Mouse (Mus musculus) intestine, embryonic 15.5 days (tissue): ENCODE measurements around the gene Ak6. TPM values are rescaled to one million over a fixed set of nuclear protein-coding genes. Genes with fewer than 3 reads are reported as not detected.

ENCODE experiments used
- ATAC-seq: fragments of 200-750 bp; cut with Nextera tagmentation; 2 replicates; pipeline ENCODE4 v1.8.0; 2017; ENCODE audit warnings: moderate TSS enrichment, moderate library complexity
- H3K27ac ChIP-seq: fragments of 300-500 bp; sonication (generic); 2 replicates; pipeline ENCODE4 v1.5.1; 2015; ENCODE audit warnings: mild to moderate bottlenecking, inconsistent platforms
- H3K27me3 ChIP-seq: fragments of 300-500 bp; sonication (generic); replicated peaks from 2 replicates; pipeline ENCODE4 v1.6.1; 2015; ENCODE audit warnings: inconsistent platforms
- H3K36me3 ChIP-seq: fragments of 300-500 bp; sonication (generic); 2 replicates; pipeline ENCODE4 v1.6.1; 2015; ENCODE audit warnings: inconsistent platforms
- H3K4me1 ChIP-seq: fragments of 300-500 bp; sonication (generic); replicated peaks from 2 replicates; pipeline ENCODE4 v1.6.1; 2015; ENCODE audit warnings: inconsistent platforms
- H3K4me2 ChIP-seq: fragments of 300-500 bp; sonication (generic); replicated peaks from 2 replicates; pipeline ENCODE4 v1.6.1; 2015; ENCODE audit warnings: mild to moderate bottlenecking, inconsistent platforms
- H3K4me3 ChIP-seq: fragments of 300-500 bp; sonication (generic); replicated peaks from 2 replicates; pipeline ENCODE4 v1.5.1; 2015; ENCODE audit warnings: inconsistent platforms
- H3K9ac ChIP-seq: fragments of 300-500 bp; sonication (generic); 2 replicates; pipeline ENCODE4 v1.6.1; 2015; ENCODE audit warnings: inconsistent platforms
- H3K9me3 ChIP-seq: fragments of 300-500 bp; sonication (generic); 2 replicates; pipeline ENCODE4 v1.6.1; 2016; ENCODE audit warnings: inconsistent platforms
- WGBS: fragments of 180-500 bp; shearing (Covaris S2); methylation state at CpG from one replicate; pipeline ENCODE4 v1.1.7; 2015; 5-methylcytosine and 5-hydroxymethylcytosine counted together
- polyA plus RNA-seq: library from polyadenylated mRNA; unstranded; fragments of >200 nt; fragmentation: Nextera tagmentation; extraction: Ambion mirVana; gene quantifications from 2 replicates; pipeline ENCODE4 v1.2.1, GENCODE M21; 2015

Ak6 gene
- polyA plus RNA-seq, 1 experiment from 2014 or later: 271 TPM

DNA sequence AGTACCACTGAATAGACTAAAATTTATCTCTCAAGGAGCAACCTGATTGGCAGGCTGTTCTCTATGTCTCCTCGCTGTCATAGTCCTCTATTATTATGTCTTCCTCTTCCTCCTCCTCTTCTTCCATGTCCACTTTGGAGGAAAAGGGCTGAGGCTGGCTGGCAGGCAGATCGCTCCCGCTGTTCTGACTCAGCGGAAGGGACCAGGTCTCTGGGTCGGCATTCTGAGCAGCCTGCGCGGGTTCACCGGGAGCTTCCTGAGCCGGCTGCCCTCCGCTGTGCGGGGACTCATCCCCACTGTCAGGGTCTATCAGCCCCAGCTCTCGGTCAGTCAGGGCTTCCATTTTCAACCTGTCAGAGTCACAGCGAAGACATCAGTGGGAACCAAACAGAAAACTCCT, 33.2 kb upstream of the Ak6 start:
- ATAC-seq: no peak
- H3K9me3 ChIP-seq: no peaks in the 10 kb centered on the region
- peaks cover 4% of the 10 kb centered on the region for H3K36me3 ChIP-seq
- H3K4me2 ChIP-seq: no peak overlapping the region
- no peak overlapping the region for H3K27ac ChIP-seq
- peaks cover 3% of the 10 kb centered on the region; the same call in 1 of the 2 replicates for H3K27me3 ChIP-seq
- H3K9ac ChIP-seq: no peak overlapping the region
- H3K4me1 ChIP-seq: no peaks in the 10 kb centered on the region
- 83% methylated on average over 13 of the region's 13 CpGs for WGBS
- H3K4me3 ChIP-seq: no peak overlapping the region

- 74% methylated on average over 4 of the region's 4 CpGs for WGBS
Observed at GRCm38 (mm10) chr13:100622241-100622640, 28.5 kb upstream of the Ak6 start.

DNA sequence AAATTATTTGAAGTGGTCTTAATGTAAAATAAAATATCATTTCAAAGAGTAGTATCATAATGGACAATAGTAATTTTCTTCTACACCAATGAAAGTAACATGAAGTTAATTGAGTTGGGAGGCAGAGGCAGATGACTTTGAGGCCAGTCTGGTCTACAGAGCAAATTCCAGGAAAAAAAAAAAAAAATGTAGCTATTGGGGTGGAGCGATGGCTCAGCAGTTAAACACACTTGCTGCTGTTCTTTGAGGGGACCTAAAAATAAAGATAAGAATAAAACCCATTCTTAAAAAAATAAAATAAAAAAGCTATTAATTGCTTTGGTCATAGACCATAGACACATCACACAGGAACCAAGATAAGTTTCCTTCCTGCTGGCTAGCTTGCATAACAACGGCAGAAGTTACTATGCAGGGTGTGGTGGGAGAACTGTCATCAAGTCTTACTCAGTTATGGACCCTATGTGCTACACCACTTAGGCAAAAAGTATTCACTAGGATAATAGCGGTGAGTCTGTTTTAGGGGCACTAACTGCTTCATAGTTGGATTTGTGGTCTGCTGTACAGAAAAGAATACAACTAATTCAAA, 16.6 kb upstream of the Ak6 start:
- Histone ChIP-seq H3K4me2 (no peak overlapping the region), H3K36me3 (peaks cover 16% of the 10 kb centered on the region), H3K9me3 (no peaks in the 10 kb centered on the region), H3K4me1 (no peaks in the 10 kb centered on the region), H3K27ac (no peak overlapping the region), H3K4me3 (no peak overlapping the region), H3K9ac (no peak overlapping the region), H3K27me3 (no peaks in the 10 kb centered on the region)
- no peak for ATAC-seq
- 91% methylated on average over 3 of the region's 3 CpGs for WGBS

More at GRCm38 (mm10) chr13:100622241-100622640, 28.5 kb upstream of the Ak6 start:
- Histone ChIP-seq H3K4me3 (no peak overlapping the region), H3K36me3 (peaks cover 4% of the 10 kb centered on the region), H3K4me1 (no peaks in the 10 kb centered on the region), H3K27me3 (no peaks in the 10 kb centered on the region), H3K9me3 (no peaks in the 10 kb centered on the region), H3K9ac (no peak overlapping the region), H3K27ac (no peak overlapping the region), H3K4me2 (no peak overlapping the region)
- no peak for ATAC-seq

GRCm38 (mm10) chr13:100642471-100643209, 8.1 kb upstream of the Ak6 start:
- Histone ChIP-seq H3K4me3 (no peak overlapping the region), H3K4me2 (no peak overlapping the region), H3K27ac (no peak overlapping the region), H3K9me3 (no peaks in the 10 kb centered on the region), H3K36me3 (peaks cover 16% of the 10 kb centered on the region), H3K9ac (no peak overlapping the region), H3K4me1 (no peaks in the 10 kb centered on the region), H3K27me3 (no peaks in the 10 kb centered on the region)
- 90% methylated on average over 4 of the region's 4 CpGs for WGBS
- no peak for ATAC-seq

GRCm38 (mm10) chr13:100648223-100648622, 2.6 kb upstream of the Ak6 start:
- no peaks in the 10 kb centered on the region for H3K9me3 ChIP-seq
- H3K27ac ChIP-seq: no peak overlapping the region
- peaks cover 5% of the 10 kb centered on the region; the same call in 1 of the 2 replicates for H3K36me3 ChIP-seq
- peaks cover 4% of the 10 kb centered on the region; the same call in 1 of the 2 replicates for H3K4me1 ChIP-seq
- 92% methylated on average over 8 of the region's 8 CpGs for WGBS
- no peak overlapping the region for H3K4me2 ChIP-seq
- ATAC-seq: no peak
- no peak overlapping the region for H3K4me3 ChIP-seq
- H3K27me3 ChIP-seq: no peaks in the 10 kb centered on the region
- H3K9ac ChIP-seq: no peak overlapping the region

- WGBS: under 1% methylated on average over 56 of the region's 63 CpGs
- H3K9ac ChIP-seq: peak within 1 kb of the TSS; percentile 86
- peak; percentile 78 for ATAC-seq
Observed at GRCm38 (mm10) chr13:100651439-100652186, 834 bp downstream of the Ak6 start, which contains the start of gene Taf9. Gene Taf9 (plus strand): TSS chr13:100651579.

DNA sequence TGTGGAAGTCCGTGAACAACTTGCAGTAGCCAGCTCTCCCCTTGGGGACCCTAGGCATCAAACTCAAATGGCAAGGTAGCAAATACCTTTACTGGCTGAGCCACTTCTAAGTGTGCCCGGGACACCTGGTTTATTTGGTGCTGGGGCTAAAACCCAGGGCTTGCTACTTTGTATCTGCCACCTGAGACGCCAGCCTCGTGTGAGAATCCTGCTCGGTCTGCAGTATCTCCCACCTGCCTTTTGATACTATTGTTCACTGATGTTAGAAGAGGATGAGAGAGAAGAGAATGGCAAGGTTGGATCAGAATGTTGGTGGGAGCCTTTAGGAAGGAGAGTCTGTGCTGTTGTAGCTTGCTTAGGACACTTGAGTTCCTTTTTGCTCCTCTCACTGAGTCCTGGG, 7.3 kb downstream of the Ak6 start:
- Histone ChIP-seq H3K27ac (no peak overlapping the region), H3K27me3 (no peaks in the 10 kb centered on the region), H3K9me3 (no peaks in the 10 kb centered on the region), H3K9ac (no peak overlapping the region), H3K36me3 (no peaks in the 10 kb centered on the region), H3K4me3 (no peak overlapping the region), H3K4me1 (no peaks in the 10 kb centered on the region), H3K4me2 (no peak overlapping the region)
- WGBS: 91% methylated on average over 5 of the region's 5 CpGs
- ATAC-seq: no peak

More at GRCm38 (mm10) chr13:100651439-100652186, 834 bp downstream of the Ak6 start, which contains the start of gene Taf9:
- Histone ChIP-seq H3K4me1 (peaks cover 4% of the 10 kb centered on the region; the same call in 1 of the 2 replicates), H3K4me3 (peak within 1 kb of the TSS; percentile 88), H3K27ac (peak within 1 kb of the TSS; percentile 95), H3K4me2 (peak within 1 kb of the TSS; percentile 77), H3K9me3 (no peaks in the 10 kb centered on the region), H3K27me3 (no peaks in the 10 kb centered on the region), H3K36me3 (no peaks in the 10 kb centered on the region)

DNA sequence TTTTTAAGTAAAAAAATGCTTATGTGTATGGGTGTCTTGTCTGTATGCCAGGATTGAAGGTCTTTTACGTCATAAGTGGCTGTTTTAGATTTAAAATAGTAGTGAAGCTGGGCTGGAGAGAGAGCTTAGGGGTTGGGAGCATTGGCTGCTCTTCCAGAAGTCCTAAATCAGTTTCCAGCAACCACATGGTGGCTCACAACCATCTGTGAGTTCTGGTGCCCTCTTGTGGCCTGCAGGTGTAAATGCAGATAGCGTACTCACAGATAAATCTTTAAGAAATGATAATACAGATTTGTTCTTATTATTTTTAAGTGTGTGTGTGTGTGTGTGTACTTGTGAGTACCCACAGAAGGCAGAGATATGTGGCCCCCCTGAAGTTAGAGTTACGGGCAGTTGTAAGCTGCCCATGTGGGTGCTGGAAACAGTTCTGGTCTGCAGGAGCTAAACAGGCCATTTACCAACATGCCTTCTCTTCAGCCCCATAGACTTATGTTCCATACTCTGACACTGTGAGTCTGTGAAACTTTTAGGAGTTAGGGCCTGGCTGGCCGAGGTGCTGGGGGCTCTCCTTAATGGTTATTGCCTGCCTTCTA, 9.2 kb downstream of the Ak6 start:
- H3K36me3 ChIP-seq: no peaks in the 10 kb centered on the region
- no peak overlapping the region for H3K4me3 ChIP-seq
- WGBS: 43% methylated on average over 4 of the region's 4 CpGs
- no peak overlapping the region for H3K4me2 ChIP-seq
- no peak overlapping the region for H3K9ac ChIP-seq
- H3K27ac ChIP-seq: no peak overlapping the region
- H3K27me3 ChIP-seq: no peaks in the 10 kb centered on the region
- no peaks in the 10 kb centered on the region for H3K4me1 ChIP-seq
- H3K9me3 ChIP-seq: no peaks in the 10 kb centered on the region
- ATAC-seq: peak; percentile 55

DNA sequence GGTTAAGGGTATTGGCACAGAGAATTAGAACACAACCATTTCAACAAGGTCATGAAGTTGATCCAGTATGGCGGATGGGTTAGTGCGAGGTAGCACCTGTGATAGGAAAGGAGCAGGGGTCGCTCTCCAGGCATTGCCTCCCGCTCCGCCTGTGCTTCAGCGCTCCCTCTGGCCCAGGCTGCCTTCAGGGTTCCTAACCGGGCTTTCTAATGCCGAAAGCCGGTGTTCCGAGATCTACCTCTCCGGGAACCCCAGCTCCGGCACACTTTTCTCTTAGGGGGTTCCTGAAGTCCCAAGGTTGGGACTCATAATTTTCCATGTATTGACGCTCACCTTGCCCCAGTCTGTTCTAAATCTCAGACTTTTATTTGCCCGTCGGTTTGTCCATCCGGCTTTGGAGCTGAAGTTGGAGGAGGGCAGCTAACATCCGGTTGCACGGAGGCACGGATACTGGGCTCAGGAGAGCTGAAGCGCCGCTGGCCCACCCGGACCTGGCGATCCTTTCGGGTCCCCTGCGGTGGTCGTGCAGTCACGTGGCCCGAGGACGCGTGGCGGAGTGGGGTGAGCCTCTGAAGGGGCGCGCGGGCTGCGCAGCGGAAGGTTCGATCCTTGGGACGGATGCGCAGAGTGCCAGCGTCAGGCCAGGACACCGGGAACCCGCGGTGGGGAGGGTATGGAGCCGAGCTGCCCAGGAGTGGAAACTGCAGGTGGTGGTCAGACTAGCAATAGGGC, 18.7 kb downstream of the Ak6 start, which contains the start of gene Ccdc125:
TSS of gene Ccdc125 (plus strand) at position 427 of the 732 bp plus-strand sequence.
- Histone ChIP-seq H3K36me3 (0 out of 2 replicates have a peak, but pooled peaks cover 5% of the 10 kb centered on the region), H3K4me1 (0 out of 2 replicates have a peak, but pooled peaks cover 3% of the 10 kb centered on the region), H3K9ac (peak within 1 kb of the TSS; percentile 76), H3K4me2 (peak within 1 kb of the TSS; percentile 86), H3K27ac (peak within 1 kb of the TSS; percentile 83), H3K9me3 (no peaks in the 10 kb centered on the region), H3K27me3 (no peaks in the 10 kb centered on the region), H3K4me3 (peak within 1 kb of the TSS; percentile 60)
- under 1% methylated on average over 44 of the region's 44 CpGs for WGBS
- peak; percentile 86 for ATAC-seq

- 28% methylated on average over 9 of the region's 9 CpGs for WGBS
Observed at GRCm38 (mm10) chr13:100670181-100670741, 19.5 kb downstream of the Ak6 start.

More at GRCm38 (mm10) chr13:100670181-100670741, 19.5 kb downstream of the Ak6 start:
- peak overlapping the region; percentile 60 for H3K4me3 ChIP-seq
- H3K4me1 ChIP-seq: 0 out of 2 replicates have a peak, but pooled peaks cover 3% of the 10 kb centered on the region
- H3K4me2 ChIP-seq: peak overlapping the region; percentile 86
- no peaks in the 10 kb centered on the region for H3K27me3 ChIP-seq
- 0 out of 2 replicates have a peak, but pooled peaks cover 5% of the 10 kb centered on the region for H3K36me3 ChIP-seq
- H3K27ac ChIP-seq: peak overlapping the region; percentile 83
- no peaks in the 10 kb centered on the region for H3K9me3 ChIP-seq
- 0 out of 2 replicates have a peak, but pooled peaks have one; percentile 18 for ATAC-seq
- peak overlapping the region; percentile 76; the same call in 1 of the 2 replicates for H3K9ac ChIP-seq
